Mouse (Mus musculus) stomach, embryonic 14.5 days (tissue): ENCODE results near the gene Zfp654. TPM values are rescaled to one million over a fixed set of nuclear protein-coding genes. Genes with fewer than 3 reads are reported as not detected.

Source experiments
- ATAC-seq: fragments of 200-750 bp; cut with Nextera tagmentation; 2 replicates; pipeline ENCODE4 v1.8.0; 2017; ENCODE audit warnings: low read depth, moderate TSS enrichment; ENCODE audit not compliant: insufficient number of reproducible peaks, insufficient read depth, low FRiP score
- H3K27ac ChIP-seq: fragments of 300-500 bp; sonication (generic); 2 replicates; pipeline ENCODE4 v1.5.1; 2014; ENCODE audit warnings: mild to moderate bottlenecking, low read length, moderate library complexity, mixed read lengths
- H3K27me3 ChIP-seq: fragments of 300-500 bp; sonication (generic); 2 replicates; pipeline ENCODE4 v1.6.1; 2014; ENCODE audit warnings: low read length, control low read depth, mixed read lengths; ENCODE audit not compliant: control insufficient read depth, insufficient read depth
- H3K36me3 ChIP-seq: fragments of 300-500 bp; sonication (generic); 2 replicates; pipeline ENCODE4 v1.6.1; 2014; ENCODE audit warnings: mild to moderate bottlenecking, control low read depth, low read length, moderate library complexity, mixed read lengths; ENCODE audit not compliant: control insufficient read depth, insufficient read depth
- H3K4me1 ChIP-seq: fragments of 300-500 bp; sonication (generic); 2 replicates; pipeline ENCODE4 v1.6.1; 2014; ENCODE audit warnings: low read length, control low read depth, mixed read lengths; ENCODE audit not compliant: control insufficient read depth, insufficient read depth
- H3K4me2 ChIP-seq: fragments of 300-500 bp; sonication (generic); replicated peaks from 2 replicates; pipeline ENCODE4 v1.6.1; 2014; ENCODE audit warnings: low read depth, low read length, control low read depth
- H3K4me3 ChIP-seq: fragments of 300-500 bp; sonication (generic); 2 replicates; pipeline ENCODE4 v1.5.1; 2014; ENCODE audit warnings: low read depth, low read length, control low read depth
- H3K9ac ChIP-seq: fragments of 300-500 bp; sonication (generic); replicated peaks from 2 replicates; pipeline ENCODE4 v1.6.1; 2014; ENCODE audit warnings: low read depth, mild to moderate bottlenecking, control low read depth, low read length, moderate library complexity, mixed read lengths
- H3K9me3 ChIP-seq: fragments of 300-500 bp; sonication (generic); 2 replicates; pipeline ENCODE4 v1.6.1; 2016; ENCODE audit warnings: low read depth, low read length, control low read depth; ENCODE audit not compliant: control insufficient read depth
- WGBS: fragments of 180-500 bp; shearing (Covaris S2); extraction: QIAGEN DNeasy Blood & Tissue Kit; methylation state at CpG from one replicate; pipeline ENCODE4 v1.1.7; 2014; 5-methylcytosine and 5-hydroxymethylcytosine counted together
- polyA plus RNA-seq: library from polyadenylated mRNA; unstranded; fragments of >200 nt; fragmentation: Nextera tagmentation; extraction: Ambion mirVana; gene quantifications from 2 replicates; pipeline ENCODE4 v1.2.1, GENCODE M21; 2014

The Zfp654 gene
- polyA plus RNA-seq, 1 experiment from 2014 or later = 8.3 TPM

GRCm38 (mm10) chr16:64850287-64851084 lies 966 bp downstream of the Zfp654 start:
- 2% methylated on average over 16 of the region's 16 CpGs for WGBS
- Histone ChIP-seq H3K36me3 (peaks cover 6% of the 10 kb centered on the region), H3K4me1 (peaks cover 13% of the 10 kb centered on the region), H3K9ac (peak overlapping the region; percentile 89), H3K9me3 (no peaks in the 10 kb centered on the region), H3K4me3 (peak overlapping the region; percentile 94), H3K27ac (peak overlapping the region; percentile 98), H3K27me3 (no peaks in the 10 kb centered on the region), H3K4me2 (peak overlapping the region; percentile 91)
- ATAC-seq = no peak

DNA sequence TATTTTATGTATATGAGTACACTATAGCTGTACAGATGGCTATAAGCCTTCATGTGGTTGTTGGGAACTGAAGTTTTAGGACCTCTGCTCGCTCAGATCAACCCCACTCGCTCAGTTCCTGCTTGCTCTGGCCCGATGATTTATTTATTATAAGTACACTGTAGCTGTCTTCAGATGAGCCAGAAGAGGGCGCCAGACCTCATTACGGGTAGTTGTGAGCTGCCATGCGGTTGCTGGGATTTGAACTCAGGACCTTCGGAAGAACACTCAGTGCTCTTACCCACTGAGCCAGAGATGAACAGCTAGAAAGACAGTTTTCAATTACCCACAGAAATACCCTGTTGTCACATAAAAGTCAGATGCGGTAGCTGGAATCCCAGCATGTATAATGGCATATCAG lies 5.5 kb downstream of the Zfp654 start:
- Histone ChIP-seq H3K9ac (no peak overlapping the region), H3K27ac (no peak overlapping the region), H3K4me1 (peaks cover 3% of the 10 kb centered on the region; the same call in 1 of the 2 replicates), H3K4me2 (no peak overlapping the region), H3K4me3 (no peak overlapping the region), H3K9me3 (no peaks in the 10 kb centered on the region), H3K27me3 (no peaks in the 10 kb centered on the region), H3K36me3 (no peaks in the 10 kb centered on the region)
- 86% methylated on average over 8 of the region's 8 CpGs for WGBS
- no peak for ATAC-seq

- Histone ChIP-seq H3K27me3 (no peaks in the 10 kb centered on the region), H3K4me3 (no peak overlapping the region), H3K4me1 (no peaks in the 10 kb centered on the region), H3K4me2 (no peak overlapping the region), H3K9ac (no peak overlapping the region), H3K27ac (no peak overlapping the region), H3K36me3 (no peaks in the 10 kb centered on the region), H3K9me3 (no peaks in the 10 kb centered on the region)
- ATAC-seq = no peak
- 92% methylated on average over 3 of the region's 3 CpGs for WGBS
These were observed 9.1 kb downstream of the Zfp654 start for GRCm38 (mm10) chr16:64842374-64842729.

GRCm38 (mm10) chr16:64841481-64842373 lies 9.7 kb downstream of the Zfp654 start:
- H3K4me1 ChIP-seq = no peaks in the 10 kb centered on the region
- ATAC-seq = no peak
- no peak overlapping the region for H3K4me2 ChIP-seq
- no peaks in the 10 kb centered on the region for H3K9me3 ChIP-seq
- H3K27me3 ChIP-seq = no peaks in the 10 kb centered on the region
- no peak overlapping the region for H3K27ac ChIP-seq
- no peaks in the 10 kb centered on the region for H3K36me3 ChIP-seq
- 85% methylated on average over 5 of the region's 5 CpGs for WGBS
- no peak overlapping the region for H3K9ac ChIP-seq
- H3K4me3 ChIP-seq = no peak overlapping the region

DNA sequence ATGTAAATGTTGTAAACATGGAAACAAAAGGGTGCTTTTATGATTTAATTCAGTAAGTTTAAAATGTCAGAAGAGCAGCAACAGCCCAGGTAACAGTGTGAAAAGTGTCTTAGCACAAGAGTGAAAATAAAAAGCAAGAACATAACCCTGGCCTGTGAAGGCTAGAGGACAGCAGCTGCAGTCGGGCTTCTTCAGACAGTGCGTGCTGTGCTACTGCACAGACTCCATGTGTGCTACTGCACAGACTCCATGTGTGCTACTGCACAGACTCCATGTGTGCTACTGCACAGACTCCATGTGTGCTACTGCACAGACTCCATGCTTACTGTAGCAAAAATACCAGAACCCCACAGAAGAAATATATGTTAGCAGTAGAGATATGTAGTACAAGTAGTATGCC lies 14.7 kb downstream of the Zfp654 start:
- H3K4me3 ChIP-seq = no peak overlapping the region
- H3K9ac ChIP-seq = no peak overlapping the region
- no peaks in the 10 kb centered on the region for H3K9me3 ChIP-seq
- H3K4me2 ChIP-seq = no peak overlapping the region
- no peaks in the 10 kb centered on the region for H3K4me1 ChIP-seq
- no peaks in the 10 kb centered on the region for H3K27me3 ChIP-seq
- ATAC-seq = no peak
- H3K36me3 ChIP-seq = no peaks in the 10 kb centered on the region
- no peak overlapping the region for H3K27ac ChIP-seq
- 87% methylated on average over 2 of the region's 2 CpGs for WGBS

DNA sequence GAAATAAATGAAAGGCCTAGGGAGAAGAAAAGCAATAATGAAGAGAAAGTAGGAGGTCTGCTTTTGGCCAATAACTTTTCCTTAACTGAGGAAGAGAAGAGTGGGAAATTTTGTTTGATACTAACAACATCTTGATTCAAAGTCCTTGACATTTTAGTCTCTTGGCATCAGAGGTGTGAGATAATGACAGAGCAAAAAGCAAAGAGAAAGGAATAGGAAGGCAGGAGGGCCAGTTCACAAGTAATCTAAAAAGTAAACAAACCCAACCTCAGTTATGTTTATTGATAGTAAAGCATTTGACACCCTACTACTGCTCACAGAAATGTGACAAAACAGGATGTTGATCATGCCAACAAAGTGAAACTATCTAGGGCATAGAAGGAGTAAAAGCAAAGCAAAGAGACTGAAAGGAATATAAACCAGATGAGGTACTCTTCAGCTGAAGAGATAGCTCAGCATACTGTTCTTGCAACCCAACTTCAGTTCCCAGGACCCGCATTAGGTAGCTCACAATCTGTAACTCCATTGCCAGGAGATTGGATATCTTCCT lies 15.4 kb downstream of the Zfp654 start:
- H3K4me1 ChIP-seq = no peaks in the 10 kb centered on the region
- 64% methylated on average over 1 of the region's 1 CpGs for WGBS
- no peaks in the 10 kb centered on the region for H3K27me3 ChIP-seq
- H3K9ac ChIP-seq = no peak overlapping the region
- ATAC-seq = no peak
- H3K9me3 ChIP-seq = no peaks in the 10 kb centered on the region
- H3K36me3 ChIP-seq = no peaks in the 10 kb centered on the region
- H3K4me2 ChIP-seq = no peak overlapping the region
- no peak overlapping the region for H3K27ac ChIP-seq
- no peak overlapping the region for H3K4me3 ChIP-seq

- no peak for ATAC-seq
- H3K9me3 ChIP-seq = no peaks in the 10 kb centered on the region
- no peaks in the 10 kb centered on the region for H3K27me3 ChIP-seq
- H3K36me3 ChIP-seq = no peaks in the 10 kb centered on the region; the same call in 1 of the 2 replicates
- H3K4me1 ChIP-seq = no peaks in the 10 kb centered on the region
- H3K4me3 ChIP-seq = no peak overlapping the region
- no peak overlapping the region for H3K27ac ChIP-seq
- 85% methylated on average over 15 of the region's 15 CpGs for WGBS
- H3K4me2 ChIP-seq = no peak overlapping the region
- no peak overlapping the region for H3K9ac ChIP-seq
These were observed 21.2 kb downstream of the Zfp654 start for GRCm38 (mm10) chr16:64830291-64830690.

DNA sequence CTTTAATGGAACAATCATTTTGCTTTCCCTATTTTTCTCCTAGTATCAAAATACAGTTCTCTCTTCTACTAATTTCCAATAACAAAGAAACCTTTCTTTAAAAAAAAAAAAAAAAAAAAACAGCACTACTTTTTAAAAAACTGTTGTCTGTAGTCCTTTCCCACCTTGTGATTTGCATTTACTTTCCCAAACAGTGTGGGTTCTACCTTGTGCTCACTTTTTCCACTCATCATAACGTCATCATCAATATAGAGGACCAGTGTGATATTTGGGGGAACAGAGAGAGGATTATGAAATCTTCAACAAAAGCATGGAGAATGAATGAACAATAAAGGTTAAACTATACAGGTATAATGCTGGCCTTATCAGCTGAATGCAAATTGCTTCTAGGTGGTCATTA lies 27.0 kb downstream of the Zfp654 start:
- H3K27me3 ChIP-seq = no peaks in the 10 kb centered on the region
- no peak overlapping the region for H3K4me3 ChIP-seq
- no peak for ATAC-seq
- no peaks in the 10 kb centered on the region; the same call in 1 of the 2 replicates for H3K36me3 ChIP-seq
- H3K9ac ChIP-seq = no peak overlapping the region
- no peaks in the 10 kb centered on the region for H3K9me3 ChIP-seq
- WGBS = 92% methylated on average over 1 of the region's 1 CpGs
- no peak overlapping the region for H3K27ac ChIP-seq
- H3K4me1 ChIP-seq = no peaks in the 10 kb centered on the region
- H3K4me2 ChIP-seq = no peak overlapping the region
